Mouse (Mus musculus) brain, embryonic 18.5 days (tissue): ENCODE measurements at regions not wholly inside any gene's neighbourhood (a gene's known extent, or its start where the extent isn't known, plus 50 kb on each side); places are given as distances from the start of the nearest gene placed in this dataset.
"Not testable (repeated sequence)": the region's sequence is repeated elsewhere in the genome, so short reads cannot be mapped to it uniquely, and the experiment has no call there.

ENCODE experiments used
- DNase-seq: peaks from one replicate; pipeline ENCODE4 v3.0.0-alpha.2; 2012; ENCODE audit warnings: low read depth, low spot score

DNA sequence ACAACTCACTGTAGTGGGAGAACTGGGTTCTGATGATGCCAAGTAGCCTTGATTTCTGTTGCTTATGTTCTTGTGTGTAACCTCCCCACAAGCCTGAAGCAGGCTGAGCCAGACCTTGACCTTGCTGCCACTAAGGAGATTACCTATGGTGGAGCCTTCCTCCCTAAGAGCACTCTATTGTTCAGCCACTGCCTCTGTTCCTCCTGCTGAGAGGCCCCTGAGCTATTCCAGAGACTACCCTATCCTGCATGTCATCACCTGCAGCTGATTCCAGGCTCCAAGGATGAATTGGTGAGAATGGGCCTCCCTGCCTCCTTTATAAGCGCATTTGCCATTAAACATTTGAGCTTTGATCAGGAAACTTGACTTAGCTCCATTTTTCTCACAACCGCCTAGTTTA is 60.8 kb upstream of the Dnajc1 start:
- not testable (repeated sequence) for DNase-seq

DNA sequence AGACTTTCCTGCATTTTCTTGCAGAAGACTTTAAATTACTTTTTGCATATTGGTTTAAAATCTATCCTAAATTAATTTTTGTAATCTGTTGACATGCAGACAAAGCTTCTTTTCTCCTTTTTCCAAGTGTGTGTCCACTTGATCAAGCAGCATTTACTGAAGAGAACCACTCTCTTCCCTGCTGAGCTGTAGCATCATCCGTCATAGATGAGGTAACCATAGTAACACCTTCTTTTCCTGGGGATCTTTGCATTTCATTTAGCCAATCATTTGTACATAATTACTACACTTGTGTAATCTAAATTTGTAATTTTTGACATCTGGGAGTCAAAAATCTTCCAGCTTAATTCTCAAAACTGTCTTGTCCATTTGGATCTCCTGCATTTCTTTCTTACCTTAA is 53.2 kb upstream of the Dnajc1 start:
- peak; percentile 3 for DNase-seq
